Mouse (Mus musculus) neutrophil, adult 65 days (primary cell): ENCODE results near the gene Prickle1. TPM values are rescaled to one million over a fixed set of nuclear protein-coding genes. Genes with fewer than 3 reads are reported as not detected.

Source experiments
- total RNA-seq: library from RNA; stranded (reverse); gene quantifications from 2 replicates; pipeline ENCODE4 v1.2.4, GENCODE M21; 2023

Gene Prickle1
- 0.09 and 0.19 TPM in 2 replicates for total RNA-seq

GRCm38 (mm10) chr15:93595746-93596145 is at the start of gene Prickle1:
Prickle1 (minus strand) TSS chr15:93595891.

Other genes starting within 250 kb of the Prickle1 start
- gene Zcrb1, start 197.6 kb downstream of the Prickle1 start, total RNA-seq = 68.4 and 98.0 TPM in 2 replicates
- 41.6 and 43.4 TPM in 2 replicates for gene Pphln1, start 197.5 kb downstream of the Prickle1 start, total RNA-seq